Mouse (Mus musculus): ENCODE data around the gene Nsun4. TPM values are rescaled to one million over a fixed set of nuclear protein-coding genes. Genes with fewer than 3 reads are reported as not detected.
A peak's percentile ranks its signal among the peaks of the same experiment; 100 is the strongest.

Gene Nsun4
- polyA plus RNA-seq, 1 experiment: 23.7 TPM

- Histone ChIP-seq H3K79me2 (ENCODE audit: control insufficient read depth, insufficient read depth) (peaks cover 6% of the 10 kb centered on the region), H3K4me3 (no peak overlapping the region), H3K27me3 (ENCODE audit: control insufficient read depth, insufficient read depth, insufficient read length) (no peaks in the 10 kb centered on the region), H3K36me3 (ENCODE audit: control insufficient read depth, insufficient read depth) (no peaks in the 10 kb centered on the region), H3K4me2 (ENCODE audit: low read depth) (no peak overlapping the region), H3ac (ENCODE audit: control insufficient read depth, insufficient read length) (no peak overlapping the region)
- TF ChIP-seq E2F4 (IDR thresholded peaks at IDR 0.05; ENCODE audit: insufficient read depth): no peak
- TF ChIP-seq TCF12 (IDR thresholded peaks at IDR 0.05; ENCODE audit: insufficient read depth, poor library complexity, severe bottlenecking): no peak
- no peak for TF ChIP-seq REST (IDR thresholded peaks at IDR 0.05; ENCODE audit: insufficient read depth, insufficient read length)
- no peak for TF ChIP-seq POLR2AphosphoS2 (IDR thresholded peaks at IDR 0.05; ENCODE audit: insufficient read length, low read depth)
- TF ChIP-seq USF1 (IDR thresholded peaks at IDR 0.05; ENCODE audit: low read depth): no peak
- TF ChIP-seq POLR2A (IDR thresholded peaks at IDR 0.05; ENCODE audit: insufficient read length, low read depth): no peak
- TF ChIP-seq CEBPB (IDR thresholded peaks at IDR 0.05; ENCODE audit: insufficient read depth, poor library complexity, severe bottlenecking): no peak
- TF ChIP-seq MAX (IDR thresholded peaks at IDR 0.05; ENCODE audit: low read depth): no peak
- TF ChIP-seq SRF (IDR thresholded peaks at IDR 0.05; ENCODE audit: control insufficient read depth, insufficient read length, low read depth): no peak
- TF ChIP-seq MYOG (IDR thresholded peaks at IDR 0.05; ENCODE audit: control insufficient read depth in 1 of 3, insufficient read depth in 1 of 3, insufficient read length in 2 of 3, low read depth in 2 of 3): no peak
- no peak for TF ChIP-seq TCF3 (IDR thresholded peaks at IDR 0.05; ENCODE audit: insufficient read length, low read depth)
- no peak for TF ChIP-seq MYOD1 (IDR thresholded peaks at IDR 0.05; ENCODE audit: control insufficient read depth in 1 of 3, insufficient read length in 2 of 3, low read depth in 2 of 3)
Observed at GRCm38 (mm10) chr4:116059012-116059726, 5.5 kb upstream of the Nsun4 start.

- peaks cover 8% of the 10 kb centered on the region for H3K79me2 ChIP-seq (ENCODE audit: control insufficient read depth, insufficient read depth)
Observed at GRCm38 (mm10) chr4:116057559-116057958, 3.9 kb upstream of the Nsun4 start.

GRCm38 (mm10) chr4:116052526-116053293 lies 966 bp downstream of the Nsun4 start:
- Histone ChIP-seq H3K4me3 (peak overlapping the region; percentile 62), H3K36me3 (ENCODE audit: control insufficient read depth, insufficient read depth) (peaks cover 12% of the 10 kb centered on the region), H3K4me2 (ENCODE audit: low read depth) (peak overlapping the region; percentile 99), H3K79me2 (ENCODE audit: control insufficient read depth, insufficient read depth) (peaks cover 18% of the 10 kb centered on the region), H3ac (ENCODE audit: control insufficient read depth, insufficient read length) (peak overlapping the region; percentile 83), H3K27me3 (ENCODE audit: control insufficient read depth, insufficient read depth, insufficient read length) (no peaks in the 10 kb centered on the region)
- TF ChIP-seq POLR2A (IDR thresholded peaks at IDR 0.05; ENCODE audit: insufficient read length, low read depth) (no peak), POLR2AphosphoS2 (IDR thresholded peaks at IDR 0.05; ENCODE audit: insufficient read length, low read depth) (no peak), CEBPB (IDR thresholded peaks at IDR 0.05; ENCODE audit: insufficient read depth, poor library complexity, severe bottlenecking) (0 out of 2 replicates have a peak, but pooled peaks have one; percentile 22), REST (IDR thresholded peaks at IDR 0.05; ENCODE audit: insufficient read depth, insufficient read length) (no peak), MYOD1 (IDR thresholded peaks at IDR 0.05; ENCODE audit: control insufficient read depth in 1 of 3, insufficient read length in 2 of 3, low read depth in 2 of 3) (no peak), MYOG (IDR thresholded peaks at IDR 0.05; ENCODE audit: control insufficient read depth in 1 of 3, insufficient read depth in 1 of 3, insufficient read length in 2 of 3, low read depth in 2 of 3) (no peak), TCF3 (IDR thresholded peaks at IDR 0.05; ENCODE audit: insufficient read length, low read depth) (no peak), USF1 (IDR thresholded peaks at IDR 0.05; ENCODE audit: low read depth) (no peak)

More at GRCm38 (mm10) chr4:116057559-116057958, 3.9 kb upstream of the Nsun4 start:
- Histone ChIP-seq H3ac (ENCODE audit: control insufficient read depth, insufficient read length) (no peak overlapping the region), H3K36me3 (ENCODE audit: control insufficient read depth, insufficient read depth) (no peaks in the 10 kb centered on the region), H3K27me3 (ENCODE audit: control insufficient read depth, insufficient read depth, insufficient read length) (no peaks in the 10 kb centered on the region), H3K4me2 (ENCODE audit: low read depth) (no peak overlapping the region), H3K4me3 (no peak overlapping the region)
- TF ChIP-seq CEBPB (IDR thresholded peaks at IDR 0.05; ENCODE audit: insufficient read depth, poor library complexity, severe bottlenecking): no peak
- no peak for TF ChIP-seq MAX (IDR thresholded peaks at IDR 0.05; ENCODE audit: low read depth)
- no peak for TF ChIP-seq TCF3 (IDR thresholded peaks at IDR 0.05; ENCODE audit: insufficient read length, low read depth)
- no peak for TF ChIP-seq USF1 (IDR thresholded peaks at IDR 0.05; ENCODE audit: low read depth)
- TF ChIP-seq REST (IDR thresholded peaks at IDR 0.05; ENCODE audit: insufficient read depth, insufficient read length): no peak
- TF ChIP-seq MYOG (IDR thresholded peaks at IDR 0.05; ENCODE audit: control insufficient read depth in 1 of 3, insufficient read depth in 1 of 3, insufficient read length in 2 of 3, low read depth in 2 of 3): no peak

GRCm38 (mm10) chr4:116049211-116049610 lies 4.5 kb downstream of the Nsun4 start:
- TF ChIP-seq E2F4 (IDR thresholded peaks at IDR 0.05; ENCODE audit: insufficient read depth) (no peak), TCF3 (IDR thresholded peaks at IDR 0.05; ENCODE audit: insufficient read length, low read depth) (no peak), POLR2AphosphoS2 (IDR thresholded peaks at IDR 0.05; ENCODE audit: insufficient read length, low read depth) (no peak), MAX (IDR thresholded peaks at IDR 0.05; ENCODE audit: low read depth) (no peak), MYOD1 (IDR thresholded peaks at IDR 0.05; ENCODE audit: control insufficient read depth in 1 of 3, insufficient read length in 2 of 3, low read depth in 2 of 3) (no peak), REST (IDR thresholded peaks at IDR 0.05; ENCODE audit: insufficient read depth, insufficient read length) (no peak), USF1 (IDR thresholded peaks at IDR 0.05; ENCODE audit: low read depth) (no peak), TCF12 (IDR thresholded peaks at IDR 0.05; ENCODE audit: insufficient read depth, poor library complexity, severe bottlenecking) (no peak), SRF (IDR thresholded peaks at IDR 0.05; ENCODE audit: control insufficient read depth, insufficient read length, low read depth) (no peak), POLR2A (IDR thresholded peaks at IDR 0.05; ENCODE audit: insufficient read length, low read depth) (no peak), CEBPB (IDR thresholded peaks at IDR 0.05; ENCODE audit: insufficient read depth, poor library complexity, severe bottlenecking) (no peak), MYOG (IDR thresholded peaks at IDR 0.05; ENCODE audit: control insufficient read depth in 1 of 3, insufficient read depth in 1 of 3, insufficient read length in 2 of 3, low read depth in 2 of 3) (no peak)
- peaks cover 25% of the 10 kb centered on the region for H3K36me3 ChIP-seq (ENCODE audit: control insufficient read depth, insufficient read depth)
- H3K4me2 ChIP-seq (ENCODE audit: low read depth): no peak overlapping the region
- H3K4me3 ChIP-seq: no peak overlapping the region
- H3ac ChIP-seq (ENCODE audit: control insufficient read depth, insufficient read length): no peak overlapping the region
- H3K27me3 ChIP-seq (ENCODE audit: control insufficient read depth, insufficient read depth, insufficient read length): no peaks in the 10 kb centered on the region
- peaks cover 11% of the 10 kb centered on the region for H3K79me2 ChIP-seq (ENCODE audit: control insufficient read depth, insufficient read depth)
